Mouse (Mus musculus) heart, postnatal 4 days (tissue): ENCODE data around the gene Exoc6. TPM values are rescaled to one million over a fixed set of nuclear protein-coding genes. Genes with fewer than 3 reads are reported as not detected.
A peak's percentile ranks its signal among the peaks of the same experiment; 100 is the strongest.
"Not testable (repeated sequence)": the region's sequence is repeated elsewhere in the genome, so short reads cannot be mapped to it uniquely, and the experiment has no call there.

Source experiments
- DNase-seq: peaks from one replicate; pipeline ENCODE4 v3.0.0; 2021
- total RNA-seq, 2 experiments: library from RNA; stranded (reverse); gene quantifications; 2 replicates each; pipeline ENCODE4 v1.2.3; 2021

Gene Exoc6
- total RNA-seq = 10 to 100 TPM; 27.6 to 28.3 TPM

DNA sequence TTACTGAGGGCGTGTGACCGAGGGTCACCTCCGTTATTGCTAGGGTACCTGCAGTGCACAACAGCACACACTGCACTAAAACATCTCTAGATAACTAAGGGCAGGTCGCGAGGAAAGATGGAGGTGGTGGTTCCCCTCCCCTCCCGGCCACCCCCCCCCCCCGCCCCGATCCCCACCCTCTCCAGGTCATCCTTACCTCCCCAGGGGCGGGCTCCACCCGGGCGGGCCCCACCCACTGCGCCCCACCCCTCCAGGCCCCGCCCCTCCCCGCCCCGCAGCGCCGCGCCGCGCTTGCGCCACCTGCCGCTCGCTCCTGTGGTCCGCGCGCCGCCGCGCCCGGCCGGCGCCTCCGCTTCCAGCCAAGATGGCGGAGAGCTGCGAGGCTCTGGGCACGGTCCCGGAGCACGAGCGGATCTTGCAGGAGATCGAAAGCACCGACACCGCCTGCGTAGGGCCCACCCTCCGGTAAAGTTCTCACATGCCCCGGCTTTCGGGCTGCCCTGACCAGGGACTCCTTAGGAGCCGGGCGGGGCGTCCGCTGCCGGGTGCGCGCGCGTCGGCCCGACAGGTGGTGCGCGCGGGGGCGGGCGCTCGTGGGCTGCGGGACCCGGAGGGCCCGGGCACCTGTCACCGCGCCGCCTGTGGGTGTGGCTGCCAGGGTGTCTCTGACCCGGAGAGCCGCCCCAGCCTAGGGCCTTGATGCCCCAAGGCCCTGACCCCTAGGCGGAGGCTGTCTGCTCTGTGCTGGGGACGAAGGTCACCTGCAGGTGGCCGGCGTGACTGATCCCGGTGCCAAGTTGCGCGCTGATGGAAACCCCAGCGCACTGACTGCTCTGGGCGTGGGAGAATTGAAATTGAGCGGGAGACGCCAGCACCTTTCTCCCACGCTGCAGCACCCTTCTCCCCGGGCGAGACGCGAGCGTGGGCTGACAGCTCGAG is at the start of gene Exoc6:
Gene Exoc6 (plus strand): TSS at position 318 of the 939 bp plus-strand sequence.
- DNase-seq = peak; percentile 81

GRCm38 (mm10) chr19:37502996-37503395 is 47.2 kb upstream of the Exoc6 start:
- no peak for DNase-seq

GRCm38 (mm10) chr19:37506066-37506465 is 44.2 kb upstream of the Exoc6 start:
- peak; percentile 23 for DNase-seq

GRCm38 (mm10) chr19:37506614-37507013 is 43.6 kb upstream of the Exoc6 start:
- no peak for DNase-seq

- DNase-seq = peak; percentile 87
Measured at GRCm38 (mm10) chr19:37509725-37510124, 40.5 kb upstream of the Exoc6 start.

- no peak for DNase-seq
Measured at GRCm38 (mm10) chr19:37514811-37515292, 35.4 kb upstream of the Exoc6 start.

DNA sequence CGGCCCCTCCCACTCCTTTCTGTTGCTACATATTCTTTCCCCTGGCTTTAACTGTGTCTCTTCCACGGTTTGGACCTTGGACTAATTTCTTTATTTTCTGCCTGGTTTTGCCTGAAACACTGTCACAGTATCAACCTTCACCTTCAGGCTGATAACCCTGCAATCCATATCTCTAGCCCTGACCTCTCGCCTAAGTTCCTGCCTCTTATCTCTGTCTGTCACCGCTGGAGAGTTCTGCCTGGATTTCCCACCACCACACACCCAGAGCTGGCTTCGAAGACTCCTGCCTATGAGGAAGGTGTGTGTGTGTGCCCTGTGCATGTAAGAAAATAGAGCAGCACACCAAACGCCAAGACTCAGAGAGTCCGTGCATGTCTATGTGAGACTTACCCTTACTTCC is 32.8 kb upstream of the Exoc6 start:
- DNase-seq = no peak

GRCm38 (mm10) chr19:37520740-37521433 is 29.3 kb upstream of the Exoc6 start:
- peak; percentile 28 for DNase-seq

DNA sequence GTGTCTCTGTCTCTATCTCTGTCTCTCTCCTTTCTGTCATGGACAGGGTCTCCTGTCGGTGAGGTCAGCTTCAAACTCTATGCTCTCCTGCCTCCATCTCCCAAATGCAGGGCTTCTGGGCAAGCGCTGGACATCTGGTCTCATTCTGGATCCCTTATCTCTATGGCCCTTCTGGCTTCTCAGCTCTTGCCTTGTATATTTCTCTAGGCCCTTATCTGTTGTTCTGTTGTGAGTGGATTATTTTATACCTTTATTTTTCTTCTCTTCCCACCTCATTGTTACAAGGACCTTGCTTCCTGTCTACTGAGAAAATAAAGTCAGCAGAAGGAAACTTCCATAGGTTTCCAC is 28.8 kb upstream of the Exoc6 start:
- DNase-seq = no peak

- no peak for DNase-seq
Measured at GRCm38 (mm10) chr19:37523280-37524062, 26.7 kb upstream of the Exoc6 start.

- no peak for DNase-seq
Measured at GRCm38 (mm10) chr19:37525925-37526324, 24.3 kb upstream of the Exoc6 start.

GRCm38 (mm10) chr19:37526768-37527167 is 23.4 kb upstream of the Exoc6 start:
- no peak for DNase-seq

DNA sequence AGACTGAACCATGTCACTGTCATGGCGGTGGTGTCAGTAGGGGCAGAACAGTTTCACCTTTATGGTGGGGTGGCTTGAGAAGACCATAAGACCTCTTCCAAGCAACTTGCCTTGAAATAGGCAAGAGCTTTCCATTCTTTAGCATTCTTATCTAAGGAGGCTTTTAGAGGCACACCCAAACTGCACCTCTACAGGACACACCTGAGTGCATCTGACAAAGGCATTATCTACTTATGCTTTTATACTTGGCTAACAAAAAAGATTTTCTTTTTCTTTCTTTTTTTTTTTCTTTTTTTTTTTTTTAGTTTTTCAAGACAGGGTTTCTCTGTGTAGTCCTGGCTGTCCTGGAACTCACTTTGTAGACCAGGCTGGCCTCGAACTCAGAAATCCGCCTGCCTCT is 22.5 kb upstream of the Exoc6 start:
- not testable (repeated sequence) for DNase-seq

DNA sequence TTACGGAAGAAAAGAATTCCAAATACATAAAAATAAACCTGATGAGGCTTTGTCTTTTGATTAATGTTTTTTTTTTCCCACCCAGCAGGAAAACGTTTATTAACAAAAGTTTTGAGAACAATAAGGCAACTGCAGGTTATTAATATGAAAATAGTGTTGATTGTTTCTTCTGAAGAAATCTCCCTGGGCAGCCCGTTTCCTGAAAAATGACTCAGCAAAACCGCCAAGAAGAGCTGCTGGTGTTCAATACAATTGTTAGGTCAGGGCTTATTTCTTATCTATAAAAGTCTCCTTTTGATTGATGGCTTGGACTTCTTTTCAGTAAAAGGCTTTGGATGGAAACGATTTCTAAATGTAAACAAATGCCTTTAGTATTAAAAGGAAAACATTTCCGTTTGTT is 21.6 kb upstream of the Exoc6 start:
- DNase-seq = no peak

- no peak for DNase-seq
Measured at GRCm38 (mm10) chr19:37529296-37529695, 20.9 kb upstream of the Exoc6 start.

DNA sequence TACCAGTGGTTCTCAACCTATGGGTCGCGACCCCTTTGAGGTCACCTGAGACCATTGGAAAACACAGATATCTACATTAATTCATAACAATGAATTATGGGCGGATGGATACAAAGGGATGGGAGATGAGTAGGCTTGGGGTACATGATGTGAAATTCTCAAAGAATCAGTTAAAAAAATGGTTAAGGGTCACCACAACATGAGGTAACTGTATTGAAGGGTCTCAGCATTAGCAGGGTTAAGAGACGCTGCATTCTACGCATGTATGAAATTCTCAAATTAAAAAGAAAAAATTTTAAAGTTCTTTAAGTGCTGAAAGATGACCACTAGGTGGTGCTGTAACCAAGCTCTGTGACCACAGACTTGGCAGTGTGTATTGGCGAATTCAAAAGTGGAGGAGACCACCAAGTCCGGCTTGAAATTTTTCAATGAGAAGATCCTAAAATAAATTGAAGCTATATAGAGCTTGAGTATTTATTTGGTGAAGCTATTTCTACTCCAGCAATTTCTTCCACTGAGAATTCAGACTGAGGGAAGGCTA is 20.2 kb upstream of the Exoc6 start:
- DNase-seq = peak; percentile 66

DNA sequence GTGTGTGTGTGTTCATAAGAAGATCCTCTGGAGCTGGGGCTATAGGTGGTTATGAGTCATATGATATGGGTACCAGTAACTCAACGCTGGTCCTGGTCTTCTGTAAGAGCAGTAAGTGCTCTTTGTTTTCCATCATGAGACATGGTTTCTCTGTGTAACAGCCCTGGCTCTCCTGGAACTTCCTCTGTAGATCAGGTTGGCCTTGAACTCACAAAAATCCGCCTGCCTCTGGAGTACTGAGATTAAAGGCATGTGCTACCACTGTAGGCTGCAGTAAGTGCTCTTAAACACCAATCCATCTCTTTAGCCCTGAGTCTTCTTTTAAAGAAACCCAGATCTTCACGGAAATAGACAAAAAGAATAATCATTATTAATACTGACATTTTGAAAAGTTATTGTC is 19.6 kb upstream of the Exoc6 start:
- DNase-seq = no peak

DNA sequence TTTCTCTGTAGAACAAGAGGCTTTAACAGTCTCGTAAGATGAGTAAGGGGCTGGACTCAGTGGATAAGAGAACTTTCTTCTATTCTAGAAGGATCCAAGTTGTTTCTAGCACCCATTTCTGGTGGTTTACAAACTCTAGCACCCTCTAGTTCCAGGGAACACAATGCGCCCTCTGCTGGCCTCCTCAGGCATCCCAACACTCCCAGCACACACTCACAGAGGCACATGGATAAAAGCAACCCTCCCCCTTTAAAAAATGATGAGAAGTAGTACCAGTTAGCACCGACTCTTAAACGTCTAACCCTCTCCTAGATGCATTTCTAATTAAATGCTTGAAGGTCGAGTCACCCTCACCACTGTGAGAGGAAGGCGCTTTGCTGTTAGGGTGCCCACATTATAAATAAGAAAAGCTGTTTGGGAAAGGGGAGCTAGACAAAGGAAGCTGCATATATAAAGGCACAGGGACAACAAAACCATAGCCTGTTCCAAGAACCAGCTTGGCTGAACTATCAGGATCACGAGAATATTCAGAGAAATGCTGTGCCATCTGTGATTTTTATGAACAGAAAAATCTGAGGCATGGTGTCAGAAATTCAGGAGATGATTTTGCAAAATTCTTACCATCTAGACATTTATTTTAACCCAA is 18.9 kb upstream of the Exoc6 start:
- DNase-seq = peak; percentile 32

DNA sequence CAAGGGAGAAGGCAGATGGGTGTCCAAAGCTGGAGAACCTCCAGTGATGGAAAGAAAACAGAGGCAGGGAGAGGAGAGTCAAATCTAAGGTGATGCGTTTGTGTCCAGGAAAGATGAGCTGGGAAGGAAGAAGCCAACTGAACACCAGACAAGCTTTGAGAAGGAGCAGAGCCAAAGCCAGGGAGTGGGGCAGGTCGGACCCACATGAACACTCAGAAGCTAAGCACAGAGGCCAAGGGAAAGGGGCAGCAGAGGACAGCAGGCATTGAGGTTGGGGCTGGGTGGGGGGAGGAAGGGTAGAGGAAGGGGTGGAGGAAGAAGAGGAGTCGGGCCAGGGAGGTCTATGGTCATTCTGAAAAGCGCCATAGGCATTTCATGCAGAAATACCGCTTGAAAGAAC is 17.0 kb upstream of the Exoc6 start:
- DNase-seq = no peak

DNA sequence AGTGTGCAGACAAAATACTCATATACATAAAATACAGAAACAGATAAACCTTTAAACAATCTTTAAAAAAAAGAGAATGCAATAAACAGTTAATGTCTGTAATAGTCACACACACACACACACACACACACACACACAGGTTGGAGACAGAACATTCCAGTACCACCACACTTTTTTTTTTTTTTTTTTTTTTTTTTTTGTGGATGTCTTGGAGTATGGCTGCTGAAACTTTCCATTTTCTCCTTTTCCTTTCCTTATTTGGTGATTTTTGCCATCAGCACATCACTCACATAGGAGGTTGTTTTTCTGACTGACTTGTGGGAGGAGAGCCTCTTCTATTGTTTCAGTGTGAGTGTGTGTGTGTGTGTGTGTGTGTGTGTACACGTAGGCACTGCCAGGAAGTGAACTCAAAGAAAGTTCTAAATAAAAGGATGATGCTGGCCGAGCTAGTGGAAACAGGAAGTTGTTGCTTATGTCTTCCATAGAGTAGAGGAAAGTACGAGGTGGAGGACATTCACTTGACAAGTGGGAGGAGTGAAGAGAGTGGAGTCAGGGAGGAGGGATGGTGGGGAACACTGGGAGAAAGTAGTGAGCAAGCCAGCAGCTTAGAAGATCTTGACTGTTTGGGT is 15.4 kb upstream of the Exoc6 start:
- no peak for DNase-seq

DNA sequence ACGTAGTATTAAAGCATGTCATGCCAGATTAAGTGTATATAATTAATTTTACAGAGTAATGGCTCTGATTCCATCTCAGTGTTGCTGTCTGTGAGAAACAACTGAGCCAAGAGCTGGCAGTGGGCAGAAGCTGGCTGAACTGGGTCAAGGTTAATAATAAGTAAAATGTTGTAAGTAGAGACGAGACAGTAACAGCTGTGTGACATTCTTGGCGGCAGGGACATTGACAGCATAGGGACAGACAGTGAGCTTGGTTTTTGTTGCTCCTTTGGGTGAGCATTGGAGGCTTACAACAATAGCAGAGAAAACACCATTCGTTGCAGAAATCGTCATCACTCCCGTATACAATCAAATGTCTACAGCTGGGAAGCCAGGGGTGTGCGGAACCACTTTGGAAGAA is 13.8 kb upstream of the Exoc6 start:
- DNase-seq = no peak

DNA sequence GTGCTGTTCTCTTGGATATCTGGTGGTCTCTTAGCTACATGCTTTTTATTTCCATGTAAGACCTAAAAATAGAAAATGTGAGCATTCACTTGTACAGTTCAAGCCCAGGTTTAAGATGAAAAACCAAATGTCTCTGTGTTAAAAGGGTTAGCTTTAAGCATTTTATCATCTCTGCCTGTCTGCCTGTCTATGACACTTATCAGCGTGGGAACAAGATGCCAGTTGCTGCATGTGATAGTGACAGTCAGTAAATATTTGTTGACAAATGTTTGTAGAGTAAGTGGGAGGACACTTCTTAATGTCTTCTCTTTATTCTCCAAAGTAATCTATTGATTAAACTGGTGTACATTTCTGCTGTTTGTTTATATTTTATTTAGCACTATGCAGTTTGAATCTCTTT is 12.5 kb upstream of the Exoc6 start:
- no peak for DNase-seq
